Mouse (Mus musculus) hindbrain, embryonic 16.5 days (tissue): Measurements from ENCODE around the gene Rps27. TPM values are rescaled to one million over a fixed set of nuclear protein-coding genes. Genes with fewer than 3 reads are reported as not detected.

Experiments used
- ATAC-seq: fragments of 200-750 bp; cut with Nextera tagmentation; 2 replicates; pipeline ENCODE4 v1.8.0; 2017; ENCODE audit warnings: moderate TSS enrichment, moderate library complexity
- H3K27ac ChIP-seq: fragments of 300-500 bp; sonication (generic); 2 replicates; pipeline ENCODE4 v1.5.1; 2014; ENCODE audit warnings: low read depth, mild to moderate bottlenecking, control low read depth, low read length, moderate library complexity
- H3K27me3 ChIP-seq: fragments of 300-500 bp; sonication (generic); replicated peaks from 2 replicates; pipeline ENCODE4 v1.6.1; 2014; ENCODE audit warnings: low read length; ENCODE audit not compliant: control insufficient read depth, insufficient read depth
- H3K36me3 ChIP-seq: fragments of 300-500 bp; sonication (generic); 2 replicates; pipeline ENCODE4 v1.6.1; 2014; ENCODE audit warnings: mild to moderate bottlenecking, low read length, moderate library complexity, mixed read lengths; ENCODE audit not compliant: control insufficient read depth, insufficient read depth
- H3K4me1 ChIP-seq: fragments of 300-500 bp; sonication (generic); 2 replicates; pipeline ENCODE4 v1.6.1; 2014; ENCODE audit warnings: low read depth, low read length; ENCODE audit not compliant: control insufficient read depth, insufficient read depth
- H3K4me2 ChIP-seq: fragments of 300-500 bp; sonication (generic); 2 replicates; pipeline ENCODE4 v1.6.1; 2014; ENCODE audit warnings: mild to moderate bottlenecking, low read length, control low read depth, moderate library complexity
- H3K4me3 ChIP-seq: fragments of 300-500 bp; sonication (generic); 2 replicates; pipeline ENCODE4 v1.5.1; 2014; ENCODE audit warnings: mild to moderate bottlenecking, low read length, control low read depth, moderate library complexity
- H3K9ac ChIP-seq: fragments of 300-500 bp; sonication (generic); 2 replicates; pipeline ENCODE4 v1.6.1; 2014; ENCODE audit warnings: low read depth, mild to moderate bottlenecking, control low read depth, low read length, moderate library complexity
- H3K9me3 ChIP-seq: fragments of 300-500 bp; sonication (generic); 2 replicates; pipeline ENCODE4 v1.6.1; 2014; ENCODE audit warnings: mild to moderate bottlenecking, low read length, moderate library complexity; ENCODE audit not compliant: control insufficient read depth
- WGBS: fragments of 180-500 bp; shearing (Covaris S2); extraction: QIAGEN DNeasy Blood & Tissue Kit; methylation state at CpG from one replicate; pipeline ENCODE4 v1.1.7; 2014; 5-methylcytosine and 5-hydroxymethylcytosine counted together
- polyA plus RNA-seq: library from polyadenylated mRNA; unstranded; fragments of >200 nt; fragmentation: Nextera tagmentation; extraction: Ambion mirVana; gene quantifications from 2 replicates; pipeline ENCODE4 v1.2.1, GENCODE M21; 2015

Rps27 gene
- polyA plus RNA-seq, 1 experiment from 2014 or later = 626 TPM

GRCm38 (mm10) chr3:90203619-90204018 is 9.8 kb downstream of the Rps27 start:
- ATAC-seq = no peak
- Histone ChIP-seq H3K4me1 (no peaks in the 10 kb centered on the region), H3K4me2 (no peak overlapping the region), H3K36me3 (peaks cover 10% of the 10 kb centered on the region), H3K4me3 (no peak overlapping the region), H3K9me3 (no peaks in the 10 kb centered on the region), H3K9ac (no peak overlapping the region), H3K27ac (no peak overlapping the region), H3K27me3 (no peaks in the 10 kb centered on the region)
- WGBS = 74% methylated on average over 5 of the region's 5 CpGs

GRCm38 (mm10) chr3:90202884-90203283 is 10.6 kb downstream of the Rps27 start:
- ATAC-seq = no peak
- 52% methylated on average over 1 of the region's 1 CpGs for WGBS
- no peak overlapping the region for H3K27ac ChIP-seq

GRCm38 (mm10) chr3:90197548-90197947 is 15.9 kb downstream of the Rps27 start:
- no peak for ATAC-seq
- 83% methylated on average over 1 of the region's 1 CpGs for WGBS
- Histone ChIP-seq H3K27me3 (no peaks in the 10 kb centered on the region), H3K4me2 (no peak overlapping the region), H3K9me3 (no peaks in the 10 kb centered on the region), H3K9ac (no peak overlapping the region), H3K27ac (no peak overlapping the region), H3K36me3 (no peaks in the 10 kb centered on the region), H3K4me1 (no peaks in the 10 kb centered on the region), H3K4me3 (no peak overlapping the region)

More at GRCm38 (mm10) chr3:90202884-90203283, 10.6 kb downstream of the Rps27 start:
- H3K4me1 ChIP-seq = no peaks in the 10 kb centered on the region
- no peaks in the 10 kb centered on the region for H3K27me3 ChIP-seq
- H3K9ac ChIP-seq = no peak overlapping the region
- no peak overlapping the region for H3K4me3 ChIP-seq
- H3K4me2 ChIP-seq = no peak overlapping the region
- H3K9me3 ChIP-seq = no peaks in the 10 kb centered on the region
- H3K36me3 ChIP-seq = peaks cover 2% of the 10 kb centered on the region; the same call in 1 of the 2 replicates

DNA sequence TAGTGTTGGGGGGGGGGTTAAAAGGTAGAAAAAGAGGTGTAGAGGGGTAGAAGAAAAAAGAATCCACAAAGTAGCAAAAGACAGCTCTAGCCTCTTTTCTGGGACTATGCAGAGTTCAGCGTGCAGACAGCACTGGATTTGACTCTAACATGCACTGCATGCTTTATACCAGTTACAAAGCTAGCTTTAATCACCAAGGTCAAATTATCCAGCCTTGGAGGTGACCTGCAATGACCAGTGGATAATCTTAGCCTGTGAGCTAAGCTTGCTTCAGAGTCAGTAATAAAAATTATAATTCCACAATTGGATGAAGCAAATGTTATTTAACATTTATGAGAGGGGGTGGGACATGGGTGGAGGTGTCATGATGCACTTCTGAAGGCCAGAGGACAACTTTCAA is 17.8 kb downstream of the Rps27 start:
- Histone ChIP-seq H3K9ac (no peak overlapping the region), H3K4me1 (no peaks in the 10 kb centered on the region), H3K27ac (no peak overlapping the region), H3K4me3 (no peak overlapping the region), H3K36me3 (no peaks in the 10 kb centered on the region), H3K9me3 (no peaks in the 10 kb centered on the region), H3K4me2 (no peak overlapping the region), H3K27me3 (no peaks in the 10 kb centered on the region)
- 85% methylated on average over 1 of the region's 1 CpGs for WGBS
- no peak for ATAC-seq

DNA sequence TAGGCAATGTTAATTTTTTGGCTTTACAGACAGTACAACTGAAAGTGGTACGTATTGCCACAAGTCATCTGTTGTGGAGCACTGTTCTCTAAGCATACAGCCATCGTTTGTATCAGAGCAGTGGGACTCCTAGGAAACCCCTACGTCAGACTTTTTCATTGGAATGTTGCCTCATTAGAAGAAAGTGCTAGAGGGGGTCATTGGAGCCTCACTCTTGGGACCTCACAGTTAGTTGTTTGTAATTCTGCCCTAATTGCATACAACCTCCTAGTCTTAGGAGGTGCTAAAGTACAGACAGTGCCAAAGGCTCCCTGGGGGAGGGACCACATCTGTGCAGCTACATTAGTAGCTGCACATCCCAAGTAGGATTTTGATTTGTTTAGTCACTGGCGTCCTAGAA is 18.7 kb downstream of the Rps27 start:
- Histone ChIP-seq H3K9me3 (no peaks in the 10 kb centered on the region), H3K9ac (no peak overlapping the region), H3K36me3 (no peaks in the 10 kb centered on the region), H3K4me3 (no peak overlapping the region), H3K27ac (no peak overlapping the region), H3K4me2 (no peak overlapping the region), H3K27me3 (no peaks in the 10 kb centered on the region), H3K4me1 (no peaks in the 10 kb centered on the region)
- 60% methylated on average over 4 of the region's 4 CpGs for WGBS
- ATAC-seq = 0 out of 2 replicates have a peak, but pooled peaks have one; percentile 34

DNA sequence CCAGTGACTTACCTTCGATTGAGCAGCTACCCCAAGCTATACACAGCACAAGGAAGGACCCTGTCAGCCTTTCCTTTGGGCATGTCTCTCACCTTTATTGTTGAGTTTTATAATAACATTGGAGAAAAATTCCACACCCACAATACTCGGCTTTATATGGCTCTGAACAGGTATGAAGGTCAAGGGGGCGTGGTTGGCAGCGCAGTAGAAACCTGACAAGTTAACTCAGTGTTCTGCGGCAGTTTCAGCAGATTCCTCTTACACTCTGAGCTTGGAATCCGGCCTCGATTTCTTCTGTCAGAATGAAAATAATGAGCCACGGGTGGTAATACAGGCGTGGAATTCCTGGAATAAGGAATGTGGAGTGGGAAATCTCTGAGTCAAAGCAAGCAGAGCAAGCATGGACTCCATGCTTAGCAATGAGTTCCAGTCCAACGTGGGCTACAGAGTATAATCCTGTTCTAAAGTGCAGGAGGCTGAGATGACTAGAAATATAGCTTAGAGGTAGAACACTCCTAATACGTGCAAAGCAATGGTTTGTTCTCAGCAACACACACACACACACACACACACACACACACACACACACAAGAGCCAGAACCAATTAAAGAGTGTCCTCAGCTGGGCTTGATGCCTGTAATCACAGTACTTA is 22.5 kb downstream of the Rps27 start:
- Histone ChIP-seq H3K4me2 (no peak overlapping the region), H3K4me3 (no peak overlapping the region), H3K9ac (no peak overlapping the region; the same call in 1 of the 2 replicates), H3K9me3 (no peaks in the 10 kb centered on the region), H3K27ac (no peak overlapping the region), H3K4me1 (no peaks in the 10 kb centered on the region), H3K27me3 (no peaks in the 10 kb centered on the region), H3K36me3 (no peaks in the 10 kb centered on the region)
- no peak for ATAC-seq
- 78% methylated on average over 11 of the region's 11 CpGs for WGBS

DNA sequence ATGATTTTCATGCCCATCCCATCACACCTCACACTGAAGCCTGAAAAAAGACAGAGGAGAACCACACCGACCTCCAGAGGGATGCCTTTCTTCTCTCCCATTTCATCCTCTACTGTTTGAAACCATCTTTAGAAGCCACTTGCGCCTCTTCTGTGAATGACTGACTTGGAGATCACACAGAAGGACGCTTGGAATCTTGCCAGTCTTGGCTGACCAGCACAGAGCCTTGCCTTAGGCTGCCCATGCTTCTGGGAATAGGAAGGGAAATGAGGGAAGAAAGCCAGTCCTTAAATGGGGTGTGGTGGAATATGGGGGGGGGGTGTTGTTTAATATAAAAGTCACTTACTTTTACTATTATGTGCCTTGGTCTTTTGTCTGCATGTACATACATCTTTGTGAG is 29.9 kb downstream of the Rps27 start:
- no peak overlapping the region for H3K4me3 ChIP-seq
- H3K36me3 ChIP-seq = no peaks in the 10 kb centered on the region
- H3K4me2 ChIP-seq = no peak overlapping the region
- H3K9me3 ChIP-seq = no peaks in the 10 kb centered on the region
- no peaks in the 10 kb centered on the region for H3K27me3 ChIP-seq
- no peak overlapping the region for H3K27ac ChIP-seq
- WGBS = 72% methylated on average over 3 of the region's 3 CpGs
- no peak overlapping the region for H3K9ac ChIP-seq
- ATAC-seq = no peak
- no peaks in the 10 kb centered on the region for H3K4me1 ChIP-seq

DNA sequence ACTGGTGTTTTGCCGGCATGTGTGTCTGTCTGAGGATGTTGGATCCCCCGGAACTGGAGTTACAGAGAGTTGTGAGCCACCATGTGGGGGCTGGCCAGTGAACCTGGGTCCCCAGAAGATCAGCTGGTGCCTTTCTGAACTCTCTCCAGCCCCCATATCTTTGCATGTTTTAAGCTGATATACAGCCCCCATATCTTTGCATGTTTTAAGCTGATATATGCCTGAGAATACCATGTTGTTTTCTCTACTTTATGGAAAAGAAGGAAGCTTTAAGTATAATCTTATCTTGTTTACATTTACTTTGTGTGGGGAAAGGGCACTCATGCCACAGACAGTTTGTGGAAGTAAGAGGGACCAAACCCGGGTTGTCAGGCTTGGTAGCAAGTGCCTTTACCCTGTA is 33.9 kb downstream of the Rps27 start:
- H3K4me3 ChIP-seq = no peak overlapping the region
- H3K36me3 ChIP-seq = no peaks in the 10 kb centered on the region
- no peak for ATAC-seq
- WGBS = 85% methylated on average over 3 of the region's 3 CpGs
- no peak overlapping the region for H3K27ac ChIP-seq
- H3K27me3 ChIP-seq = no peaks in the 10 kb centered on the region
- H3K4me2 ChIP-seq = no peak overlapping the region
- H3K9ac ChIP-seq = no peak overlapping the region
- H3K4me1 ChIP-seq = no peaks in the 10 kb centered on the region
- H3K9me3 ChIP-seq = no peaks in the 10 kb centered on the region
